In the genomic region with DNA sequence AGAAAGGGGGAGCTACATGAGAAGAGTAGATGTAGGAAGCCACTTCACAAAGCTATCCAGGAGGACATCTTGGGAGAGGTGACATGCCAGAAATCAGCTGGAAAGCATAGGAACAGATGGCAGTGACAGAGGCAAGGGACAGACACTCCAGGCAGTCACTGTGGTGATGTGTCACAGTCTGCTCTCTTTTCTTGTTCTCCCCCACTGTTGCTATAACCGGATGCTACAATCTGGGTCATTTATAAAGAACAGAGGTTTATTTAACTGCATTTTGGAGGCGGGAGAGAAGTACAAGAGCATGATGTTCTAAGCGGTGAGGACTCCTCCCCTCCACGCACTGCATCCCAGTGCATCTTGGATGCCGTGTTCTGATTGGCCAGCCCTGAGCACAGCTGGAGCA, we compare ENCODE assay signal across 18 mouse cellular contexts.
DNase-seq lines count a peak whose midpoint lies in the region; ATAC-seq lines count a peak whose summit lies in the region.
"Had no signal": no experiment of that assay in that cellular context is flagged by ENCODE, and none has a peak within 500 bp of the region (broad histone marks: within the 10 kb centered on the region; RNA-seq: fewer than 3 reads in every experiment).

No protein-coding gene starts in this region.

- ATAC-seq in frontal cortex, adult (ENCODE audit: low TSS enrichment), result peak; percentile 74
- ATAC-seq in erythroid progenitor cell, adult 5-6 weeks (replicated peaks; ENCODE audit: low FRiP score, poor library complexity, severe bottlenecking), result no peak
- ATAC-seq: activated CD4-positive, CD25-positive, alpha-beta regulatory T cell, adult 4 months; midbrain, embryonic 13.5 days; Patski had no signal

- intact Hi-C loops in left cerebral cortex, postnatal 10 days (cut with DNase I), result no loop called here

- no peak for DNase-seq in frontal cortex, postnatal 10 days (ENCODE audit: low spot score in 2 of 2)
- peak; percentile 66 for DNase-seq in left cerebral cortex, adult 18-20 months (ENCODE audit: low spot score in 2 of 2)
- DNase-seq in left cerebral cortex, postnatal 10 days (ENCODE audit: extremely low spot score in 1 of 2, low spot score in 2 of 2), result no peak
- peak; percentile 94 for DNase-seq in brain, adult 2 months (ENCODE audit: low read depth, low spot score)
- DNase-seq in layer of hippocampus, adult 8-10 months (ENCODE audit: low spot score in 2 of 2), result peak; percentile 56 to 66
- DNase-seq in urinary bladder, postnatal 25 days (ENCODE audit: low spot score), result no peak
- DNase-seq: adrenal gland, postnatal 14 days; heart, adult 11 months; kidney, adult 18-20 months; kidney, postnatal 10 days; liver; lung, adult 18-20 months; thymus, postnatal 4 days had no signal

Comparison
In these comparisons a context has a peak if more than half of its experiments do, and no peak if none do; other contexts are left out.
1. DNase-seq: peak in left cerebral cortex, adult 18-20 months (2 of 2), brain, adult 2 months (single experiment) and layer of hippocampus, adult 8-10 months (2 of 2); none in frontal cortex, postnatal 10 days (0 of 2), left cerebral cortex, postnatal 10 days (0 of 2) and urinary bladder, postnatal 25 days (single experiment).